Mouse (Mus musculus): ENCODE results near the gene Fgfr1op2.

The Fgfr1op2 gene

GRCm38 (mm10) chr6:146602601-146603000 is 25.6 kb downstream of the Fgfr1op2 start:
- no peak for DNase-seq (ENCODE audit: low spot score in 2 of 2)

DNA sequence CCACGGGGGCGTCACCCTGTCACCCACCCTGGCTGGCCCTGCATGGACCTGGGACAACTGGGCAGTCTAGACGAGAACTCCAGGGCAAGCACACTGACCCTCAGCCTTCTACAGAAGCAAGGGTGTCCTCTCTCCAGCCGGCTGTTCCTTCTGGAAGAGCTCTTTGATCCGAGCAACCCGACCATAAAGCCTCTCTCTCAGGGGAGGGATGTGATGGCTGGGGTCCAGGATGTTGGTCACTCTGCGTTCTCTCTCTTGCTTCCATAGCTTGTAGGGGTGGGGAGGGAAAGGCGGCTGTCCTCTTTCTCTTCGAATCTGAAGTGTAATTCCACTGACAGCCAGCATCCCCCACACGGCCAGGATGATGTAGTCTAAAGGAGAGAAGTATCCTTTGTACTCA is 26.6 kb downstream of the Fgfr1op2 start:
- DNase-seq (ENCODE audit: low spot score in 2 of 2): no peak

GRCm38 (mm10) chr6:146611385-146611784 is 34.4 kb downstream of the Fgfr1op2 start:
- peak; percentile 27 to 62 for DNase-seq (ENCODE audit: low spot score in 2 of 2)

GRCm38 (mm10) chr6:146611897-146612296 is 34.9 kb downstream of the Fgfr1op2 start:
- no peak for DNase-seq (ENCODE audit: low spot score in 2 of 2)

GRCm38 (mm10) chr6:146612736-146613135 is 35.7 kb downstream of the Fgfr1op2 start:
- DNase-seq (ENCODE audit: low spot score in 2 of 2): no peak

DNA sequence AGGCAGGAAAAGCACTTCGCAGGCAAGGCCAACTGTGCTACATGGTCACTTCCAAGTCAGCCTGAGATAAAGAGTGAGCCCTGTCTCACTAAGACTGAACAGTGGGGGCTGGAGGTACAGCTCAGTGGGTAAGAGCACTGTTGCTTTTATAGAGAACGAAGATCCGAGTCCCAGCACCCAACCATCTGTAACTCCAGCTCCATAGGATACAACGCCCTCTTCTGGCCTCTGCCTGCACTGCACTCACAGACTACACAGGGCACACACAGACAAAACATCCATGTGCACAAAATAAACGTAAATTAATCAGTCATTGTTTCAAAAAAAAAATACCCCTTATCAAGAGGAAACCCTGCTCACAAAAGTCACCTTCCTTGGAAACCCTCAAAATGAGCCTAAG is 36.9 kb downstream of the Fgfr1op2 start:
- no peak for DNase-seq (ENCODE audit: low spot score in 2 of 2)

- DNase-seq (ENCODE audit: low spot score in 2 of 2): peak in 1 of 2 experiments; percentile 27
Observed at GRCm38 (mm10) chr6:146614541-146614940, 37.5 kb downstream of the Fgfr1op2 start.

GRCm38 (mm10) chr6:146615891-146616290 is 38.9 kb downstream of the Fgfr1op2 start:
- DNase-seq (ENCODE audit: low spot score in 2 of 2): no peak

- no peak for DNase-seq (ENCODE audit: low spot score in 2 of 2)
Observed at GRCm38 (mm10) chr6:146616670-146617069, 39.7 kb downstream of the Fgfr1op2 start.

DNA sequence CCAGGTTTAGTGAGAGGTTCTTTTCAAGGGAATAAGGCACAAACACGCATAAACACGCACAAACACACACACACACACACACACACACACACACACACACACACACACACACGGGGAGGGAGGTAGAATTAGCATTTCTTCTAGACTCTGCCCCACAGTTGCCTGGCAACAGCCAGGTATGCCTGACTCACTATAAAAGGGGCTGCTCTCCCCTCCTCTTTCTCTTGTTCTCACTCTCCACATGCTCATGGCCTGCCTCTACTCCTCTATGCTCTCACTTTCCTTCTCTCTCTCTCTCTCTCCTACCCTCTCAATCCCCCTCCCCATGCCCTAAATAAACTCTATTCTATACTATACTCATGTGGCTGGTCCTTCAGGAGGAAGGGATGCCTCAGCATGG is 51.1 kb downstream of the Fgfr1op2 start:
- DNase-seq (ENCODE audit: low spot score in 2 of 2): no peak

GRCm38 (mm10) chr6:146629781-146630756 is 53.1 kb downstream of the Fgfr1op2 start:
- DNase-seq (ENCODE audit: low spot score in 2 of 2): peak; percentile 49 to 73

DNA sequence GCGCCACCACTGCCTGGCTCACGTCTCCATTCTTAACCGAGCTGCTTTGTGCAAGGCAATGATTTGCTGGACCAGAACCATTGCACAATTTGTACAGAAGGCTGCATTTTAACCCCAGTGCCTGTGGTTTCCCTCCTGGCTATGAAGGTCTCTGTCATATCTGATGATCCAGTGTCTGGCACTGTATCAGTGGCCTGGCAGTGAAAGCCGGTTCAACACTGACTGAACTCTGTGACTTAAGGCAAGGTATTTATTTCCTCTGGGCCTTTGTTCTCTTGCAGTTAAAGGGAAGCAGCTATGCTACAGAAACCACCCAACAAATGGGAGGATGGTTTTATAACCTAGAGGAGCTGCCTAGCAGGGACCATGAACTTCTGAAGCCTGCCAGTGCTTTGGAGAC is 54.0 kb downstream of the Fgfr1op2 start:
- no peak for DNase-seq (ENCODE audit: low spot score in 2 of 2)

DNA sequence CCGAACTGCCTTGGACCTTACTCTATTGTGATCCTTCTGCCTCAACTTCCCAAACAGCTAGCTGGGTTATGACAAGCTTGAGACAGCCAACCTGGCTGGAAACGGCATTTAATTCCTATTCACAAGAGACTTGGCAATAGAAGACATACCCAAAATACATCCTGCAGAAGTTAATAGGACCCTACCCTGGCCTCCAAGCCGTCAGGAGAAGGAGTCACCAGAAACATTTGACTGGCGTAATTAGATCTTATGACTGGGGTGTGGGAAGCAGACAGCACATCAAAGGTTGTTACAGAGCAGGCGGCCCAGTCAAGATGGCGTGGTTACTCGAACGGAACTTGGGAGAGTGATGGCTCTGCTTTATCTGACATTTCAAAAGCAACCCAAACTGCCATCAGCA is 54.8 kb downstream of the Fgfr1op2 start:
- no peak for DNase-seq (ENCODE audit: low spot score in 2 of 2)

DNA sequence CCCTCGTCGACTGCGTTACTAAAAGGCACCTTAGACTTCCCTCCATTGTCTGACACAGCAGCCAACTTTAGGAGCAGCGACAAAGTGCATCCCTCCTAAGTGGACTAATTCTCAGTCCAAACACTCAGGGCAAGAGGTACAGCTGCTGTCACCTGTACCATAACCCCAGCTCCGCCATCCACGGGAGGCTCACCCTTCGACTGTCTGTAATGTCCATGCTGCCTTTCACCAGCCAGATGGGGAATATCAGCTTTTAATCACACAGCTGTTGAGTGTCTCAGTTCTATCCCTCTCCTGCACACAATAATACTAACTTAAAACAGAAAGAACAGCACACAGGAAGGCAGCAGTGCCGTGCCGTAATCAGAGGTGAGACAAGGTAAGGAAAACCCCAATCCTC is 55.4 kb downstream of the Fgfr1op2 start:
- DNase-seq (ENCODE audit: low spot score in 2 of 2): no peak

DNA sequence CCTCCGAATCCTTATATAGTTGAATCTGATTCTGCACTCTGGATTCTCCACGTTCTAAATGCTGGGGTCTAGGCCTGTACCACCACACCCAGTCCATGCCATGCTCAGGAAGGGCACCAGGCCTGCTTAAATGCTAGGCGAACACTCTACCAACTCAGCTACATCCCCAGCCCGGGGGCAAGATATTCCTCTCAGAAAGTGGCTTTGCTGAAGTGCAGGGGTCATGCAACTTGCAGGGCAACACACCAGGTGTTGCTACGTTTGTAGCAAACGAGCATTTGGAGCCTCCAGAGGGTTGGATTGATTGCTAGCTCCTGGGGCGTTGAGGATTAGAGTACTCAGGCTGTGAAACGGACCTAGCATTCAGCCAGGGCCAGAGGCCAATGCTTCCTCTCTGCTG is 56.1 kb downstream of the Fgfr1op2 start:
- no peak for DNase-seq (ENCODE audit: low spot score in 2 of 2)

DNA sequence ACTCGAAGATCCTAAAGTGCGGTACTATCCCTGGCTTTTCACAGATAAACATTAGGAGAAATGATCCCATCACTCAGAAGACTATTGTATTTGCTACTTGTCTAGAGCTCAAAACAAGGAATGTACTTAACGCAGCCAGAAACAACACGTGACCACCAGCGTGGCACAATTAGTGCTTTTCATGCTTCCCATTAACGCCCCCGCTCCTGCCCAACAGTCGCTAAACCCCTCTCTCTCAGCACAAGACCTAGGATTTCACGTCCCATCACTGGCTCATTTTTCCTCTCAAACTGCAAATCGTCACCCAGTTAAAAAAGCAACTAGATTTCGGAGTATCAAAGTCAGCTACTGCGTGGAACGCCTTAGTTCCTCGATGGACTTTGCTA is 56.6 kb downstream of the Fgfr1op2 start:
- DNase-seq (ENCODE audit: low spot score in 2 of 2): peak in 1 of 2 experiments; percentile 23

DNA sequence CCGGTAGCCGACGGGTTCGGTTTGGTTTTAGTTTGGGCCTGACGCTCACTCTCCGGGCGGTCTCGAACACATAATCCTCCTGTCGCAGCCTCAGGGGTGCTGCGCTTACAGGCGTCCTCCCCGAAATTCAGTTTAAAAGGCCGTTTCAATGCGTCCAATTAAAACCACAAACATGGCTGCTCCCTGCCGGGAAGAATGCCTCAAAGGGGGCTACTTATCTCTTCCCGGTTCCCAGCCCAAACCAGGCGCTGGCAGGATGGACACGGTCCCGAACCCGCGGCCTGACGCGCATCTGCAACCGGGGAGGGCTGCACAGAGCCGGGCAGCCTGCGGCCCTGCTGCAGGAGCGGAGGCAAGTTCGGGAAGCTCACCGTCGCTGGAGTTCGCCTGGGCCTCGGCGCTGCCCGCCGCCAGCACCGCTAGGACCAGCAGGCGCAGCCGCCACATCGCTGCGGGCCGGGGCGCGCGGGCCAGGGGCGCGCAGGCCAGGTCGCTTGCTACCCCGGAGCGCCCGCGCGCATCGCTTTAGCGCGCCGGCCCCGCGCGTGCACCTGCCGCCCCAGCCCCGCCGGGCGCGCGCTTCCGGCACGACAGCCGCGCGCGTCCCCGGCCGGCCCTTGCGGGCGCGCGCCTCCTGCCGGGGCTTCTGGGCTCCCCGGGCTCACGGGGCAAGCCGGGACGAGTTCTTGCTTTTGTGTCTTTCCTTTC is 57.2 kb downstream of the Fgfr1op2 start:
- peak; percentile 70 to 76 for DNase-seq (ENCODE audit: low spot score in 2 of 2)

DNA sequence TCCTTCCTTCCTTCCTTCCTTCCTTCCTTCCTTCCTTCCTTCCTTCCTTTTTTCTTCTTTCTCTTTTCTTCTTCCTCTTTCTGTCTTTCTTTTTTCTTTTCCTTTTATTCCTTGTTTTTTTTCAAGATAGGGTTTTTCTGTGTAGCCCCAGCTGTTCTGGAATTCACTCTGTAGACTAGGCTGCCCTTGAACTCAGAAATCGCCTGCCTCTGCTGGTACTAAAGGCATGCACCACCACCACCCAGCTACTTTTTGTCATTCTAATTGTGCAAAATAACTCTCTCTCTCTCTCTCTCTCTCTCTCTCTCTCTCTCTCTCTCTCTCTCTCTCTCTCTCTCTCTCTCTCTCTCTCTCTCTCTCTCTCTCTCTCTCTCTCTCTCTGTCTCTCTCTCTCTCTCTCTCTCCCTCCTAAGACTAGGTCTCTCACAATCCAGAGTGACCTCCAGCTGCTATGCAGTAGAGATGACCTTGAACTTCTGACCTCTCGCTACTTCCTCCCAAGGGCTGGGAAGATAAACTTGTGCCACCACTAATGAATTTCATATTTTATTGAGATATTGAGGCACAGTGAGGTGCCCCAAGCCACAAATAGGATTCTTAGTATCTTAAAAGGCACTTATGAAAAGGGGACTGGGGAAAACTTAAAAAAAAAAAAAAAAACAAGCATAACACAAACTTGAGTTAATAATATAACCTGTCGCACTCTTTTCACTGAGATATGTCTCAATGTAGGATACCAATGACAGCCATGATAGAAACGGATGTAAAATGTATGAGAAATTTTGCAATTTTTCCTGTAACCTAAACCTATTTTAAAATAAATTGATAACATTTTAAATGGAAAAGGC is 58.0 kb downstream of the Fgfr1op2 start:
- DNase-seq (ENCODE audit: low spot score in 2 of 2): no peak

DNA sequence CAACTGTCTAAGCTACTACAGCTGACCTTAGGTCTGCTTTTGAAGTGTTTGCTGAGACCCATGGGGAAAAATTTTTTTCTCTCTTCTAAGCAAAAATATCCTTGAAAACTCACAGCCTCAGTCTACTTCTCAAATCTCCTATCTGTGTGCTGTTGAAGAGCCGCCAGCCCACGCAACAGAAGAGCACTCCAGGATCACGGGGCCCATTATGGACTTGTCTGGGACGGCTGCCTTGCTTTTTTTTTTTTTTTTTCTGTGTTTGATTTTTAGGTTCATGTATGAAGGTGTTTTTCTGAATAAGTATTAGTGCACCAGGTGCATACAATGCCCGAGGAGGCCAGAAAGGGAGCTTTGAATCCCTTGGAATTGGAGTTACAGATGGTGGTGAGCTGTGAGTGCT is 59.5 kb downstream of the Fgfr1op2 start:
- no peak for DNase-seq (ENCODE audit: low spot score in 2 of 2)

GRCm38 (mm10) chr6:146640068-146640965 is 63.3 kb downstream of the Fgfr1op2 start:
- no peak for DNase-seq (ENCODE audit: low spot score in 2 of 2)

DNA sequence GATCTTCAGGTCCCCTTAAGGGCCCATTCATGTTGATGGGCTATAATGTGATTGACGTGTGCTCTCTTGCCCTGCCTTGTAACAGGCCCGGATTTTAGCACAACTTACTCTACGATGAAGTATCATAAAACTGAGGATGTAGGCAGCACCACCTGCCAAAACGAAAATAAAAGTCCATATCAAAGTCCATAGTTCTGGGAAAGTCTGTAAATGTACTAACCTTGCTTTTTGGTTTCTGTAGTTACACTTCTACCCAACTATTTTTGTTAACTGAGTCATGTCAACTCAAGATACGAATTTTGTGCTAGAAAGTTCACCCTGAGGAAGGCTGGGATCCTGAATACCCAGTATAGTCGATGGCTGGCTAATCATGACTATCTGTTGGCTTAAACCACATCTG is 64.0 kb downstream of the Fgfr1op2 start:
- no peak for DNase-seq (ENCODE audit: low spot score in 2 of 2)

Measured in spleen, postnatal 36 days (tissue).